Mouse (Mus musculus) liver, embryonic 14.5 days (tissue): ENCODE data around the gene Cox19. TPM values are rescaled to one million over a fixed set of nuclear protein-coding genes. Genes with fewer than 3 reads are reported as not detected.

Source experiments
- ATAC-seq: fragments of 200-750 bp; cut with Nextera tagmentation; 2 replicates; pipeline ENCODE4 v1.8.0; 2017; ENCODE audit warnings: moderate number of reproducible peaks, mild to moderate bottlenecking, moderate library complexity; ENCODE audit not compliant: insufficient read depth
- DNase-seq, 3 experiments: peaks; one replicate each; pipeline ENCODE4 v3.0.0-alpha.2; 2012 to 2013; ENCODE audit warnings: low read depth in 3 of 3, low spot score in 3 of 3
- H3K27ac ChIP-seq: fragments of 300-500 bp; sonication (generic); 2 replicates; pipeline ENCODE4 v1.5.1; 2014; ENCODE audit warnings: moderate library complexity, mild to moderate bottlenecking, control low read depth, inconsistent platforms
- H3K27me3 ChIP-seq: fragments of 300-500 bp; sonication (generic); 2 replicates; pipeline ENCODE4 v1.6.1; 2014; ENCODE audit warnings: mild to moderate bottlenecking, low read length, moderate library complexity; ENCODE audit not compliant: control insufficient read depth, insufficient read depth
- H3K36me3 ChIP-seq: fragments of 300-500 bp; sonication (generic); replicated peaks from 2 replicates; pipeline ENCODE4 v1.6.1; 2014; ENCODE audit warnings: low read depth; ENCODE audit not compliant: control insufficient read depth, insufficient read depth
- H3K4me1 ChIP-seq, 2 experiments: fragments of 200-500 bp in 1 of 2; fragments of 300-500 bp in 1 of 2; sonication (generic) in 1 of 2; replicated peaks; 2 replicates each; pipeline ENCODE4 v1.6.1; 2012 to 2014; ENCODE audit warnings: antibody characterized with exemption in 1 of 2, inconsistent platforms in 1 of 2, low read length in 1 of 2; ENCODE audit not compliant: control insufficient read depth in 2 of 2, insufficient read depth in 2 of 2
- H3K4me2 ChIP-seq: fragments of 300-500 bp; sonication (generic); 2 replicates; pipeline ENCODE4 v1.6.1; 2014; ENCODE audit warnings: low read depth, mild to moderate bottlenecking, control low read depth, moderate library complexity
- H3K4me3 ChIP-seq, 2 experiments: fragments of 200-500 bp in 1 of 2; fragments of 300-500 bp in 1 of 2; sonication (generic) in 1 of 2; 2 replicates each; pipeline ENCODE4 v1.5.1; 2012 to 2014; ENCODE audit warnings: low read depth in 2 of 2, low read length in 2 of 2, mild to moderate bottlenecking in 2 of 2, control low read depth in 1 of 2, inconsistent platforms in 1 of 2, moderate library complexity in 1 of 2; ENCODE audit not compliant: insufficient read depth in 1 of 2
- H3K9ac ChIP-seq: fragments of 300-500 bp; sonication (generic); replicated peaks from 2 replicates; pipeline ENCODE4 v1.6.1; 2014; ENCODE audit warnings: mild to moderate bottlenecking, control low read depth, moderate library complexity
- H3K9me3 ChIP-seq: fragments of 300-500 bp; sonication (generic); 2 replicates; pipeline ENCODE4 v1.6.1; 2016; ENCODE audit warnings: low read length, mixed read lengths; ENCODE audit not compliant: control insufficient read depth
- CTCF ChIP-seq: IDR thresholded peaks from 2 replicates; pipeline ENCODE4 v1.5.1; 2016; ENCODE audit warnings: antibody characterized with exemption, low read depth, control low read depth
- EP300 ChIP-seq: IDR thresholded peaks from 2 replicates; pipeline ENCODE4 v1.6.1; 2016; ENCODE audit warnings: antibody characterized with exemption, low read depth
- WGBS: fragments of 180-500 bp; shearing (Covaris S2); extraction: QIAGEN DNeasy Blood & Tissue Kit; methylation state at CpG from one replicate; pipeline ENCODE4 v1.1.7; 2014; ENCODE audit not compliant: insufficient replicate concordance; 5-methylcytosine and 5-hydroxymethylcytosine counted together
- polyA plus RNA-seq, 2 experiments: library from polyadenylated mRNA; depleted of rRNA in 1 of 2; stranded (reverse) in 1 of 2; unstranded in 1 of 2; fragments of >200 nt; fragmentation: Nextera tagmentation in 1 of 2; extraction: Ambion mirVana in 1 of 2; gene quantifications; 2 replicates each; pipeline versions ENCODE4 v1.2.1 to v1.2.3; 2012 to 2014

The Cox19 gene
- polyA plus RNA-seq, 2 experiments, result 23.3 to 61.4 TPM

DNA sequence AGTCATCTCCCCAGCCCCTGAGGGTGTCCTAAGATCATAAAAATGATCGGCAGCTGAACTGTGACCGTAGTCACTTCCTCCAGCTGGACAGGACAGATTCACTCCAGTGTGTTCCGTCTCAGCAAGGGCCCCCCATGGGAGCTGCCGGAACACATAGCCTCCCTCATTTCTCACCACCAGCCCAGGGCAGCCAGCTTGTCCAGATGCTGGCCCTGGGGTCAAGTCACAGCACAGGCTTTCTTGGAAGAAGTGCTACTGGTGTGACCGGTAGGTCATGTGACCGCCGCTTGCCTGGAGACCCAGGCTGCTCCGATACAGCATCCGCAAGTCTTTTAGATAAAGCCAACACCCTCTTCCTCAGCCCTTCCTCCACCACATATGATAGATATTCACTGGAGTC is 37.7 kb downstream of the Cox19 start:
- TF ChIP-seq EP300, result no peak
- TF ChIP-seq CTCF, result no peak
- no peaks in the 10 kb centered on the region for H3K36me3 ChIP-seq
- DNase-seq, result no peak
- H3K4me1 ChIP-seq, result peaks cover 0 to 7% of the 10 kb centered on the region in 2 experiments; a peak in 2 of 4 replicates
- H3K27ac ChIP-seq, result no peak overlapping the region
- H3K4me2 ChIP-seq, result no peak overlapping the region
- ATAC-seq, result no peak
- WGBS, result 69% methylated on average over 9 of the region's 9 CpGs
- H3K9ac ChIP-seq, result no peak overlapping the region
- no peak overlapping the region for H3K4me3 ChIP-seq
- no peaks in the 10 kb centered on the region for H3K9me3 ChIP-seq
- H3K27me3 ChIP-seq, result no peaks in the 10 kb centered on the region

DNA sequence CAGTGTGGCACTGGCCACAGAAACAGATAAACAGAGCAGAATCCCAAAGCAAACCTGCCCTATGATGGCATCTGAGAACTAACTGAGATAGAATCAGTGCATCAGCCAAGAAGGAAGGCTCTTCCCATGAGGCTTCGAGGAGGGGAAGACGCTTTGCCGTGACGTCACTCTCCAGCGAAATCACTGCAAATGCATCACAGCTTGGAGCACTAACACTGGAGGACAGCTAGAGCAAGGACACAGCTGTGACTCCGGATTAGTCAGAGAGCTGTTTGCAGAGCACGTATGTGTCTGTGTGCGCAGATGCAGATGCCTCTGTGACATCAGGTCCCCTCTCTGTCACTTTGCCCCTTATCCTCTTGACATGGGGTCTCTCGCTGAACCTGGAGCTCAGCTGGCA is 39.4 kb downstream of the Cox19 start:
- DNase-seq, result no peak

DNA sequence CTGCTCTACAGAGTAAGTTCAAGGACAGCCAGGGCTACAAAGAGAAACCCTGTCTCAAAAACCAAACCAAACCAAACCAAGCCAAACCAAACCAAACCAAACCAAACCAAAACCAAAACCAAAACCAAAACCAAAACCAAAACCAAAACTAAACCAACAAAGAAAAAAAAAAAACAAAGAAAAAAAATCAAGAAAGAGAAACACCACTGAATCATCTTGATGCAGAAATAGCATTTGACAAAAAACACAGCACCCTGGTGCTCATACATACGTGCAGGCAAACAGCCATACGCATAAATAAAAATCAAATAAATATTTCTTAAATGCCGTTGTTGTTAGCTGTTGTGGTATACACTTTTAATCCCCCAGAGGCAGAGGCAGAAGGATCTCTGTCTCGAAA is 40.7 kb downstream of the Cox19 start:
- no peak overlapping the region for H3K27ac ChIP-seq
- ATAC-seq, result no peak
- WGBS, result 75% methylated on average over 4 of the region's 4 CpGs
- no peak overlapping the region for H3K4me2 ChIP-seq
- peaks cover 0 to 2% of the 10 kb centered on the region in 2 experiments; a peak in 1 of 4 replicates for H3K4me1 ChIP-seq
- no peak for DNase-seq
- no peaks in the 10 kb centered on the region for H3K27me3 ChIP-seq
- no peak overlapping the region for H3K4me3 ChIP-seq
- H3K9ac ChIP-seq, result no peak overlapping the region
- H3K36me3 ChIP-seq, result no peaks in the 10 kb centered on the region
- H3K9me3 ChIP-seq, result no peaks in the 10 kb centered on the region
- TF ChIP-seq CTCF (no peak), EP300 (no peak)

More for the DNA sequence above, 39.4 kb downstream of the Cox19 start:
- Histone ChIP-seq H3K27me3 (no peaks in the 10 kb centered on the region), H3K4me3 (no peak overlapping the region), H3K4me1 (peaks cover 0 to 2% of the 10 kb centered on the region in 2 experiments; a peak in 1 of 4 replicates), H3K9me3 (no peaks in the 10 kb centered on the region), H3K27ac (no peak overlapping the region), H3K9ac (no peak overlapping the region), H3K36me3 (no peaks in the 10 kb centered on the region), H3K4me2 (no peak overlapping the region)
- no peak for TF ChIP-seq EP300
- 79% methylated on average over 9 of the region's 9 CpGs for WGBS
- ATAC-seq, result no peak

DNA sequence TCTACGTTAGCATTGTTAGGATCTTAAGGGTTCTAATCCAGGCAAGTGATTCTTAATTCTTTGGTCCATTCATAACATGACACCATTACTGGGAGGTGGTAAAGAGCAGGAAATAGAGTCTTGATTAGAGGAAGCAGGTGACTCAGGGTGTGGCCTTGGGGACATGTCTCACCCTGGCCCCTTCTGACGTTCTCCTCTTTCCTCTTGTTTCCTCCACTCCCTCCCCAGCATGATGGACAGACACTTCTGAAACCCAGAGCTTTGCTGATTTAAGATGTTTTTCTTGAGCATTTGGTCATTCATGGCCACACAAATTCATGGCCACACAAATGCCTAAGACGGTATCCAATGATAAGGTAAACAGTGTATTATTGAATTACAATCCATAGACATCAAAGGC is 41.3 kb downstream of the Cox19 start:
- no peaks in the 10 kb centered on the region for H3K27me3 ChIP-seq
- peaks cover 0 to 2% of the 10 kb centered on the region in 2 experiments; a peak in 1 of 4 replicates for H3K4me1 ChIP-seq
- no peak overlapping the region for H3K9ac ChIP-seq
- H3K4me2 ChIP-seq, result no peak overlapping the region
- TF ChIP-seq EP300, result no peak
- TF ChIP-seq CTCF, result no peak
- H3K36me3 ChIP-seq, result no peaks in the 10 kb centered on the region
- ATAC-seq (no peak), DNase-seq (no peak)
- WGBS, result 60% methylated on average over 3 of the region's 3 CpGs
- no peaks in the 10 kb centered on the region for H3K9me3 ChIP-seq
- H3K27ac ChIP-seq, result no peak overlapping the region
- no peak overlapping the region for H3K4me3 ChIP-seq

DNA sequence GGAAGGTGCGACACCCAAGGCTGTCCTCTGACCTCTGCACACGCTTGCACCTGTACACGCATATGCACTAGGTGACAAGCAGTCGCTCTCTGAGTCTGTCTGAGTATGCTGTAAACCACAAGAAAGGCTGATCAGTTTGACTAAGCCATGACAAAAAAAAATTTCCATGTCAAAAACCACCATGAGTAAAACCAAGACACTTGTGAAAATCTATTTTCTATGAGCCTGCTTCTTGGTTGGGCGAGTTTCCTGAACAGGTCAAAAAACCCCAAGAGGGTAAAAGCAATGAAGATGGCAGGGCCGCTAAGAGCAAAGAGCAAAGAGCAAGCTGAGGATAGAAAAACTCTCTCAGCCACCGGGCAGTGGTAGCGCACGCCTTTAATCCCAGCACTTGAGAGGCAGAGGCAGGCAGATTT is 47.6 kb downstream of the Cox19 start:
- TF ChIP-seq EP300 (no peak), CTCF (no peak)
- no peak overlapping the region for H3K27ac ChIP-seq
- ATAC-seq (no peak), DNase-seq (no peak)
- H3K4me1 ChIP-seq, result peaks cover 0 to 2% of the 10 kb centered on the region in 2 experiments; a peak in 1 of 4 replicates
- 76% methylated on average over 9 of the region's 9 CpGs for WGBS
- H3K27me3 ChIP-seq, result no peaks in the 10 kb centered on the region
- H3K4me2 ChIP-seq, result no peak overlapping the region
- no peak overlapping the region for H3K4me3 ChIP-seq
- no peak overlapping the region for H3K9ac ChIP-seq
- no peaks in the 10 kb centered on the region for H3K36me3 ChIP-seq
- no peaks in the 10 kb centered on the region for H3K9me3 ChIP-seq
